Mouse (Mus musculus) CD4-positive, CD25-positive, alpha-beta regulatory T cell, adult 2 months (primary cell): ENCODE results near the gene Epb41l3.
"Not testable (repeated sequence)": the region's sequence is repeated elsewhere in the genome, so short reads cannot be mapped to it uniquely, and the experiment has no call there.

Experiments
- DNase-seq: peaks from one replicate; pipeline ENCODE4 v3.0.0-alpha.2; 2012; ENCODE audit warnings: low read depth, low spot score

Gene Epb41l3

DNA sequence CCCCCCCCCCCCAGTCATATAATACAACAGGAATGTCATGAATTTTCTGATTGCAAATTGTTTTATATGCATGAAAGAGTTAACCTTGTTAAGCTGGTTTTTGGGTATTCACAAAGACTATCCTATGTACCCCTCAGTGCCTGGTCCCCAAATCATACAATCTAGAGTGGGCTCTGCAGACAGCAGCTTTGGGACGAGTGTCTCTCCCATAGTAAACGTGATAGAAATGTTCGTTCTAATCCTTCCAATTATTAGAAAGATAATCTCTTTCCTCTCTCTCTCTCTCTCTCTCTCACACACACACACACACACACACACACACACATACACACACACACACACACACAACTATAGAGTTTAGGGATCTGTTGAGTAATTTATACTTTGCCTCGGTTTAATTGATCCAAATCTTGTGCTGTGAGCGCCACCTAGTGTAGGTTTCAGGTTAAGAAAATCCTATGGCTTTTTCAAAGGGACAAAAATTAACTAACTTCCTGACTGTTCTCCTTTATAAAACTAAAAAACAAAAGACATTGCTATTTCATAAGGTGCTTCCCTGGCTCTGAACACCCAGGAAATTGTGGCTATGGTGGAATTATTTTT lies 30.4 kb downstream of the Epb41l3 start:
- DNase-seq: peak; percentile 5

DNA sequence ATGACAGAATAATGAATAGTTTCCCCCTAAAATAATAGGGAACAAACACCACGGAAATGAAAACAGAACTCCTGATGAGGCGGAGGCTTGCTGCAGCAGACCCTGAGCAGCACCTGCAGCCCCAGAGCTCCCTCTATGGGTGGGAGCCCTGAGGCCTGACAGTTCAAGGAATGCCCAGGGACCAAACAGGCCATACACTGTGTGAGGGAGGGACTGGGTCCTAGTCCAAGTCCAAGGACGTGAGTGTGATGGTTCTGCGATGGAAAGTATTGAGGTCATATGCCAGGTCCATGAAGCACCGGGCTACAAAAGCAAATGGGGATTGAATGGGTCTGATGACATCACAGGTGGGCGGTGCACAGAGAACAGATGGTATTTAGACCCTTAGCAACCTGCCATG lies 33.7 kb downstream of the Epb41l3 start:
- DNase-seq: no peak

DNA sequence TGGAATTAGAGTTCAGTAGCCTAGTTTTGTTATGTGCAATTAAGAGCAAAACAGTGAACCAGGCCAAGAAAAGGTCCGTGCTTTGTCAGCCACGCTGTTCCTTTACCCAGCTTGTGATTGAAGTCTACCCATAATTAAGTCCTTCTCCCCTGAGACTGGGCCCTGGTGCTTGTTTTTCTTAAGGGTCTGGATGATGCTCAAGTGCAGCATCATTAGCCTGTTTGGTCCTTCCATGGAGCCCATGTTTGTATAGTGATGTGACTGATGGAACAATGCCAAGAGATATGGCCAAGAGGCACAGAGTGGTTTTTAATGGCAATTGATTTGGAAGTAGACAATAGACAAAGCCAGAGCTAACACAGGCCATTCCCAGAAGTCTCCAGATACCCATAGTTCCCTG lies 36.7 kb downstream of the Epb41l3 start:
- DNase-seq: no peak

DNA sequence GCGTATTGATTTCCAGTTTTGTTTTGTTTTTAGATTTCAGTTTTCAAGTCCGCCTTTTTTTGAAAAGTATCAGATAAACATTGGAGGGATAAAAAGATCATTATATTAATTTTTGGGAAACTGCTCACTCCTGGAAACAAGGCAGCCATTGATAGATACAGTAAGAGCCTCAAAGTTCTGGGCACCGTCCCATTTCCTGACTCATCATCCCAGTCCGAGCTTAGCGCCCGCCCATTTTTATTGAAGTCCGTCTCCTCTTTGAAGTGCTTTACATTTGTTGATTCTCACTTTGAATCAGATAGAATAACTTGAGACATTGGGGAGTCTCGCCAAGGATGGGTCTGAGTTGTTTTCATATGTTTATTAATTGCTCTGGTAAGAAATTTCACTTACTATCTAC lies 43.7 kb downstream of the Epb41l3 start:
- no peak for DNase-seq

DNA sequence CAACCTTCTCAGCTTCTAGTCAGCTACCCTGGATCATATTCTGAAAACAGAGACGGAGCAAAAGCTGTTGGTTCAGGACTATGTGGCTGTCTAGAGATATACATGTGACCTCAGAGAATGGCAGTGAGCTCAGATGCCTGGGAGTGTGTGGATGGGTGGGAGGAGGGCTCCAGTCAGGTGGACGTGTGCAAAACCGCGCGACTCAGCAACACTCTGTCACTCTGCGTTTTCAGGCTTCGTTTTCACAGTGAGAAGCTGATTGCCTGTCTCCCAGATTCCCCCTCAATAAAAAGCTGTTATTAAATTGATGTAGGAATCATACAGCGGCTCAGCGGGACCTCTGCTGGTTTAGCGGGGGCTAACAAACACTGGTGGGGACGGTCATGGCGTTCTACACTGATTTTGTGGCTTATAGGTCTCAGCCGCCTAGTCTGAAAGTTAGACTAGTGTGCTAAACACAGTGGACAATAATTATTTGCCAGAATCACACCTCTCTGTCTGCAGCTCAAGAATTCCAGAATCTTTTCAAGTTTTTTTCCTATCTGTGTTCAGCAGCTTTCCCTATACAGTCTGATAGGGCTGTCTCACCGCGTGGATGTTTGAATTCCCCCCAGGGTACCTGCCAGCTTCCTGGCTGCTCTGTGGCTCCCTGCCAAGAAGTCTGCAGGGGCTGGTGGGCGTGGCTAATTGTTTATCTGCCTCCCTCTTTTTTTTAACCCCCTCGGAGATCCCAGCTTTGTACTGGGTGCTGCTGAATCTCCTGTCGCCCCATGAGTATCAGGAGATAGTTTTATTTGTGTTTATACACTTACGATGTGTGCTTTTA lies 45.3 kb downstream of the Epb41l3 start:
- no peak for DNase-seq

DNA sequence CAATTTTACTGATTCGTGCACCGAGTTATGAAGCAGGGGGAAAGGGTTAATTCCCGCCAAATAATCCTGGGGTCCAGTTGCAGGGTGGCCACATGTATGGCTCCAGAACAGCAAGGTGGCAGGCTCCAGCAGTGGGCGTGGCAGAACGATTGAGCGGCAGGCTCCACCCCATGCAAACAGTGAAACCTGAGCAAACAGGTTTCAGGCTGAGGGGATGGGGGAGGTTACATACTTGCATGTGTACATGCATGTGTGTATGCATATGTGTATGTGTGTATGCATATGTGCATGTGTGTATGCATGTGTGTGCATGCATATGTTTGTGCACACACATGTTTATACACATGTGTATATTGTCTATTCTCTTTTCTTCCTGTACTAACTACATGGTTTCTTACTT lies 46.9 kb downstream of the Epb41l3 start:
- not testable (repeated sequence) for DNase-seq

DNA sequence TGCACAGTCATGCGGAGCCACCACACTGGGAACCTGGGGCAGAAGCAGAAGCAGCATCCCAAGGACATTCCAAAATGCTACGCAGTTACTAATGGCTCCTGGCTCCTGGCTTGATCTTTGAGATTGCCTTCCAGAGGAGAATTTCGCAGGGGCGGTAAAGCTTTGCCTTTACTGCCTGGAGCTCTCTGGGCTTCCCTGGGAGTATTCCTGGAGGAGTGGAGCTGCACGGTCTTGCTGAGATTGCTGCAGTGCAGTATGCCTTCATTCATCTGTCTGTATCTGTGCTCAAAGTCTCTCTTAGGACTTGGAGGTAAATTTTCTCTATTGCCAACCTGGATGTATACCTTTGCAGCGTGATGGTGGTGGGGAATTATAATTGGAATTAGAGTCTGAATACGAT lies 52.0 kb downstream of the Epb41l3 start:
- no peak for DNase-seq

DNA sequence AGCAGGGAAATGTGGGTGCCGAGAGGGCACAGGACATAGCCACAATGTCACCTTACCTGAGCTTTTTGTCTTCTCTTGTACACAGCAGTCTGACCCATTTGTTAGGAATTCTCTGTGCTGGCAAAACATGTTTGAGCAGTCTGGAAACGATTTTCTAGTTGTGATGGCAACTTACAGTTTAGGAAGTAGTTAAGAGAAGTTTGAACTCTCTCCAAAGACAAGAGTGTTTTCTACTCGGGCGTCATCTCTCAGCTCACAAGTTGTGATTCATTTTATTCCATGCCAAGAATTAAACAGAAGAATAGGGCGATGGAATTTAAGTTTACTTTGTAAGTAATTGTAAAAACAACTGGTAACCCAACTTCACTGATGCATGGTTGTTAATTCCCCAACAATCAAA lies 52.5 kb downstream of the Epb41l3 start:
- DNase-seq: no peak

DNA sequence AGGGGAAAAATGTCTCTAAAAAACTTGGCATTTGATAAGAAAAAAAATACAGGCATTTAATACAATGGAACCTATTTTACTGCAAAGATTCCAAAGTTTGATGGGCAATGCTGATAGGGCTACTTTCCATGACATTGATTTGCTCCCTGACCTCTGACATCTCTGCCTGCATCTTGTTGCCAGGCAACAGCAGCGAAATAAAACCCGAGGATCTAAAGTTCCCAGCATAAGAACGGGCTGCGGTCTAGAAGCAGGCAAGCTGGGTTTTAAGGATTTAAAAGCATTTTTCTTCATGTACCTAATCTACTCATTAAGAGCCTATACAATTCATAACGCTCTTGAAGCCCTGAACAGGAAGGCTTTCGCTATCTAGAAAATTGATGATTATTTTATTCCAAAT lies 54.0 kb downstream of the Epb41l3 start:
- no peak for DNase-seq

DNA sequence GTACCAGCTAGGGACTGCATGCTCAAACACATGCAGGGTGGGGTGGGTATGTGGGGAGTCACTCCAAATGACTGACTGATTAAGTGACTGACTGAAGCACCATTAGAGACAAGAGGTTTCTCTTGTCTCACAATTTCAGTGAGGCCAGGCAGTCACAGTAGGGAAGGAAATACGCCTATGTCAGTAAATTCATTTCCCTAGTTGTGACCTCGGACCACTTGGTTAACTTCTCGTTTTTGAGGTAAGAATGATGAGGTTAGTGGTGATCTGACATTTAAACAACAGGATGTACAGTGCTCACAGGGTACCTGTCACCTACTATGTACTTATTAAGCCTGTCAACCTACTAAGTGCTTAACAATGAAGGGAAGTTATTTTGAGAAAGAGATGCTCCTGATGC lies 67.5 kb downstream of the Epb41l3 start:
- DNase-seq: no peak

DNA sequence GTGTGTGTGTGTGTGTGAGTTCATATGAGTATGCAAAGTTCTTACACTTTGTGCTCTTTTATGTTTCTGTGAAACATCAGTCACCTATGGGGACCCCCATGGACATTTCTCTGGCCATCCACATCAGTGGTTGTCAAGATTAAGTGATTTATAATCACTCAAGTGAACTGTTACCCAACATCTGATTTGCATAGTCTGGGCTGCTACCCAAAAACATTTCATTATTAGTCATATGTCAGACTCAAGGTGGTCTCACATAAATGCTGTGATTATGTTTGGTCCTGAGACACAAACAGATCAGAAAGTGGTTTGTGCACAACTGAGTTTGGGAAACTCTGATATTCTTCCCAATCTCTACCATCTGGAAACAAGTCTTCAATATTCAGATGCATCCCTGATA lies 75.3 kb downstream of the Epb41l3 start:
- DNase-seq: no peak

DNA sequence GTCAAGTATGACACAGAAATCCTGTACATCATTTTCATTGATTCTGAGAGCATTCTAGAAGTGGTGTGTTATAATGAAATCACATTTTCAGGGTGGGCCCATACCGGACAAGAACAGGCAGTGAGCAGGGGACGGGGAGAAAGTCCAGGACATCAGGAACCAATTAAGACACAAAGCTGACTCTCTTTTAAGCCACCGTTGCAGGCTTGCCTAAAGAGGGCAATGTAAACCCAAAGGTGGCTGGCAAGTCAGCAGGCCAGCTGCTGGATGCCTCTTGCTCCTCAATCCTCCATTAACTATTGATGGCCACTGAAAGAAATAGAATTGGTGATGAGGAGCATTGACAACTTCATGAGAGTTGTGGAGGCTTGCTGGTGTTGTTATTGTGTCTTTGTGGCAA lies 75.8 kb downstream of the Epb41l3 start:
- DNase-seq: no peak

DNA sequence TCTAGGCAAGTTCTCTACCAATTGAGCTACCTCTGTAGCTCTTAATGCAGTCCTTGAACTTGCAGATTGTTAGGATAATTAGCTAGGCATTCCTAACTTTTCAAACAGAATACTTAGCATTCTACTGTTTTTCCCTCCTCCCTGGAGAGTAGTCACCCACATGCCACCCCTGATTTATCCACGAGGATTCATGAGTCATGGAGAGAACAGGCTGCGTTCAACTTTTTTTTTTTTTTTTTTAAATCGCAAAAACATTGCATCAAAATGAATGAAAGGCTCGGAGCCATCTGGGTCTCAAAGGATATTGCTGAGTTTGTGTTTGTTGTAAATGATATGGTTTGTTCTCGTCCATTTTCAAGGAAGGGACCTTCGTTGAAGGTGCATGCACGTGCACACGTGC lies 79.6 kb downstream of the Epb41l3 start:
- no peak for DNase-seq

DNA sequence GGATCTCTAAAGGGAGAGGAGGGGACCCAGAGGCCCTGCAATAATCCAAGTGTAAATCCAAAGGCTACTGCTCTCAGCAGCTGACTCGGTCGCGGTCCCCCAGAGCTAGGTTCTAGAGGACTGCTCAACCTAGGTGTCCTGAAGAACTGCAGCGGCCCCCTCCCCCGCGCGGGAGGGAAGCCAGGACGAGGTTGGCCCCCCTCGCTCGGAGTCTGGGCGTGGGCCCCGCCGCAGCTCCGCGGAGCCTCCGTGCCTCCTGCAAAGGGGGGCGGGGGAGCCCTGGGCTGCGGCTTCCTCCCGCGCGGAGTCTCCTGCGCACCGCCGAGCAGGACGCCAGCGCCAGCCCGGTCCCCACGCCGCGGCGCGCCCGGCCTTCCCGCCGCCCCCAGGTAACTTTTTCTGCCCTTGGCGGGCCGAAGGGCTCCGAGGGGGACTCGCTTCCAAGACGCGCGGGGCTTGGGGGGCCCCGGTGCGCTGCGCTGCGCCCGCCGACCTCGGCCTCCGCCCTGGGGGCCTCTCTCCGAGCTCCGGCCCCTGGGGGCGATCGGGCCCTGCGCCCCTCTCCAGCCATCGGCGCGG lies 81.1 kb downstream of the Epb41l3 start:
- DNase-seq: no peak

DNA sequence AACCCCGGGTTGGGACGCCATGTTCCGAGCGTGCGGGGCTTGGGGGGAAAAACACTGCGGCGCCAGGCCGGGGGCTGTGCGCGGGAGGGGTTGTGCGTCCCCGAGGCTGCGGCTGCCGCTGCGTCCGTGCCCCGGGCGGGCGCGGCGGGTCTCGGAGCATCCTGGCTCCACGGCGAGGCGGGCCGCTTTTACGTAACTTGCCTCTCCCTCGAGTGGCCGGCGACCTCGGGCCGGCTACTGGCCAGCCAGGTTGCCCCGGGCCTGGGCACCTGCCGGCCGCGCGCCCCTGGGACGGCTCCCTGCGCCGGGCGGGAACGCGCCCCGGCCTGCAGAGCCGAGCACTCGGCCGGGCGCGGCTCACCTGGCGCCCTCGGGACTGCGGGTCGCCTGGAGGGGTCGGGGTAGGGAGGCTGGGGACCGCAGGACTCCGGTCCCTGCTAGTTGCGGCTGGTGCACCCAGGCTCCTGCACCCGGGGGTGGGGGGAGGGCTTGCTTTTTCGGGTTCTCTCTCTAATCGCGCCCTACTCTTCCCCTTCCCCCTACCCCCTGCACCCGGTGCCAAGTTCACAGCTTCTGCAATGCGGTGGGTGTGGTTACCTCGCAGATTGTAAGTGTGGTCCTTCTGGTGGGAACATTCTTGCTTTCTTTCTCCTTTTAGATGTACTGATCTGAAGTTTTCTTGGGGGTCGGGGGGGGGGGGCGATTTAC lies 81.8 kb downstream of the Epb41l3 start:
- DNase-seq: no peak

DNA sequence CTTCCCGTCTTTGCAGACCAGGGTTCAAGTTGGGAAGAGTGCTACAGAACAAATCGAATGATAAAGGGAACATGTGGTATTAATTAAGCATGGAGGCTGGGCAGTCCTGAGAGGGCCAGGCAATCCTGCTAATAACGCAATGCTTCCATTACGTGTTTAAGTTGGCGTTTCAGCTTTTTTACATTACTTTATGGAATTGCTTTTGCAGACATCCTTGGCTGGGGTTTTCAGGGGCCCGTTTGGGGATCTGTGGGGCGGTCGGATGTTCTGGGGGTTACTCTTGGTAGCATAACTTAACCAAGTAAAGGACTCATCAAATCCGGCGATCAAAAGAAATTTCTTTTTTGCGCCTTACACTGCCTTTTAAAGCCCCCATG lies 82.3 kb downstream of the Epb41l3 start:
- no peak for DNase-seq

DNA sequence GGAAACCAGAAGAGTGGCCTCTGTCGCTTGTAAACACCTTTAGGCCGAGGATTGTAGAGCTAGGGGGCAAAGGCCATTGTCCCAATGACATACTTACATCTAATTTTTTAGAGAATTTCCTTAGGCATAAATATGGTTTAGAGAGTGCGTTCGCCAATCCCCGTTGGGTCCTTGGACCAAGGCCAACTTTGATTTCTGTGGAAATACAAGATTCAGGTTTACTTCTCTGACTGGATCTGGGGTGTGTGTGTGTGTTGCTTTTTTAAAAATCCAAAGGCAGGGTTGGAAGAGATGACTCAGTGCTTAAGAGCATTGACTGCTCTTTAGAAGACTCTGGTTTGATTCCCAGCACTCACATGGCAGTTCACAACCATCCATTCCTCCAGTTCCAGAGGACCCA lies 83.2 kb downstream of the Epb41l3 start:
- DNase-seq: no peak

DNA sequence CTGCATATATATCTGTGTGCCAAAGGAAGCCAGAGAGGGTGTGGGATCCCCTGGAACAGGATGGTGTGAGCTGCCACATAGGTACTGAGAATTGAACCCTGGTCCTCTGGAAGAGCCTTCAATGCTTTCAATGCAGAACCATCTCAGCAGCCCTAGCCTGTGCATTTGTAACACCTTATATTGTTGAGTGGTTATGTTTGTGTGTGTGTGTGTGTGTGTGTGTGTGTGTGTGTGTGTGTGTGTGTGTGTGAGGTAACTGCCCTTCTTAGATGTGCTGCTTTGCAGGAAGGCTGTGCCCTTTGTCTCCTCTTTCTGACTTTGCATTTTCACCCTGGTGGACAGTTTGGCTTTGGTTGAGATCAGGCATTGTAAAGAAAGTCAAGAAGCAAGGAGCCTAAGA lies 87.2 kb downstream of the Epb41l3 start:
- no peak for DNase-seq

DNA sequence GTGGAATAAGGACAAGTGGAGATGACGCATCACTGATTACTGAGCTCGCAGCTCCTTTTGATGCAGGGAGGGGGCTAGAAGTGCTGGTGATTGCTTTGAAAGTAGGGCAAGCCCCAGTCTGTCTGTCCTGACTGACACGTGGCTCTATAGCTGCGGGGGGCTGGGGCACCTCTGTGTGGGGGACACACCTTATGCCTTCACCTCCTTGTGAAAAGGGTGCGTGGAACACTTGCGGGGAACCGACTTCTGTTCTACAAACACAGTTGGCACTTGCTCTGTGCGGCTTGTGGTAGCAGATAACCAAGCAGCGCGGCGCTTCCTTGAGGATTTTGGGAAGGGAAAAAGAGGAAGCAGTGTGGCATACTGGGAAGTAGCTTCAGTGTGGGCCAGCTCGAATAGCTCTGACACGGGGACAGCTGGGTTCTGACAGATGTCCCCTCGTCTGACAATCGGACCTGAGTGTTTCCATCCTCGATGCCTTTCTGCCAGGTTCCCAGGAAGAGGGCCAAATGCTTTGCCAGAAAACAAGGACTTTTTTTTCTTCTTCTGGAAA lies 101.5 kb downstream of the Epb41l3 start:
- DNase-seq: no peak

DNA sequence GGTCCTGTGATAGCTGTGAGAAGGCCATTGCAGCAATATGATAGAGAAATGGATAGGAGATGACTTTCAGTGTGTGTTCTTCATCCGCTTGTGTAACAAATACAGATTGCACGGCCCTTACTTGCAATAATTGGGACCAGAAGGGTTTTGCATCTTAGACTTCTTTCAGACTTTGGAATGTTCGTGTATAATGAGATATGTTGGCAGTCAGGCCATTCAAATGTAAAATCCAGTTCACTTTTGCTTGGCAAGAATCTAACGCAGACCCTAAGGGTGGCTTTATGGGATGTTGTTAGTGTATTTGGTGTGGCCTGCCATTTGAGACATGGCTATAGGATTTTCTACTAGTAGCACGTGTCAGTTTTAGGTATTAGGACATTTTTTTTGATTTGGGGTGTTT lies 102.5 kb downstream of the Epb41l3 start:
- DNase-seq: no peak

DNA sequence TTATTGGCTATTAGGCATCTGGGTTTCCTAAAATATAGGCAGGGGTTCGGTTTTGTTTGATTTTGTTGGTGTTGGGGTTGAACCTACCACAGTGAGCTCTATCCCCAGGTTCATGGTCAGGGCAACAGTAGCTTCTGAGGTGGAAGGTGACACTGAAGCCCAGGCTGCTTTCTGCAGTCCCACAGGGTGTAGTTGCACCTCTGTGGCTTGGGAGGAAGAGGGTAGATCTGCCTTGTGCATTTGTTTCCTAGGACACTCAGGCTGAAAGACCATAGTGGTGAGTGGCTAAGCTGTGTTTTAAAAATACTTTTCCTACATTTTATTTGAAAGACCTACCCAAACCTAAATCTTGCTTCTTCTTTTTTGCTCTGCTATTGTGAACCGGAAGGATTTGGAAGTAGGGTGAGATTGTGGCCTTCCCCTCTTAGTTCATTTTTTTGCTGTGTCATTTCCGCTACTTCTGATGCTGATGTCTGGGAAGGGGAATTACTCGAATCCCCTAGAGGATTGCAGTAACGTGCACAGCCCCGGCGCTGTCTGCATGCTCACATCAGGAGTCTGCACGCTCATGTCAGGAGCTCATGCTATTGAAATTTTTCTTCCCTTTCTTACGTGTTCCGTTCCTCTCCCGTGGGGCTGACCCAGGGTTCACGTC lies 105.5 kb downstream of the Epb41l3 start:
- no peak for DNase-seq
